Mouse (Mus musculus) regulatory T cell (primary cell): ENCODE measurements around the gene 1810046K07Rik.

Experiments
- in situ Hi-C: fragments of 300-600 bp; cut with MboI, MseI; formaldehyde crosslinking; loops from one replicate; pipeline ENCODE4 v1.15.1; 2025; ENCODE audit warnings: high pct_unique_total_duplicates

Gene 1810046K07Rik

GRCm38 (mm10) chr9:51328731-51329130, at the start of gene 1810046K07Rik:
1810046K07Rik (minus strand) TSS chr9:51328917.
- in situ Hi-C loops, result no loop called here

- in situ Hi-C loops, result loop anchor here (25.0 kb wide), 1 partner anchor 743 kb away; no protein-coding TSS in a partner anchor
These were observed 40.8 kb upstream of the 1810046K07Rik start for GRCm38 (mm10) chr9:51369560-51369959.

- in situ Hi-C loops, result loop anchor here (25.0 kb wide), 1 partner anchor 745 kb away; no protein-coding TSS in a partner anchor
These were observed 38.4 kb upstream of the 1810046K07Rik start for GRCm38 (mm10) chr9:51367124-51367523.

GRCm38 (mm10) chr9:51364059-51364458, 35.3 kb upstream of the 1810046K07Rik start:
- in situ Hi-C loops, result loop anchor here (25.0 kb wide), 1 partner anchor 748 kb away; no protein-coding TSS in a partner anchor

GRCm38 (mm10) chr9:51353511-51353910, 24.8 kb upstream of the 1810046K07Rik start:
- in situ Hi-C loops, result loop anchor here (25.0 kb wide), 1 partner anchor 759 kb away; no protein-coding TSS in a partner anchor

- in situ Hi-C loops, result loop anchor here (25.0 kb wide), 1 partner anchor 759 kb away; no protein-coding TSS in a partner anchor
These were observed 24.2 kb upstream of the 1810046K07Rik start for GRCm38 (mm10) chr9:51352896-51353295.

GRCm38 (mm10) chr9:51349422-51349821, 20.7 kb upstream of the 1810046K07Rik start:
- in situ Hi-C loops, result no loop called here

GRCm38 (mm10) chr9:51345768-51346167, 17.1 kb upstream of the 1810046K07Rik start:
- in situ Hi-C loops, result no loop called here

GRCm38 (mm10) chr9:51335294-51336010, 6.7 kb upstream of the 1810046K07Rik start:
- in situ Hi-C loops, result loop anchor here (5.0 kb wide), 1 partner anchor 567 kb away; no protein-coding TSS in a partner anchor

- in situ Hi-C loops, result no loop called here
These were observed 2.9 kb upstream of the 1810046K07Rik start for GRCm38 (mm10) chr9:51331449-51332238.

- in situ Hi-C loops, result no loop called here
These were observed 1.2 kb downstream of the 1810046K07Rik start for GRCm38 (mm10) chr9:51327555-51327903.

GRCm38 (mm10) chr9:51326619-51327554, 1.8 kb downstream of the 1810046K07Rik start:
- in situ Hi-C loops, result no loop called here

GRCm38 (mm10) chr9:51324406-51325065, 4.2 kb downstream of the 1810046K07Rik start:
- in situ Hi-C loops, result no loop called here

GRCm38 (mm10) chr9:51320096-51320495, 8.6 kb downstream of the 1810046K07Rik start:
- in situ Hi-C loops, result no loop called here

GRCm38 (mm10) chr9:51318246-51318645, 10.5 kb downstream of the 1810046K07Rik start:
- in situ Hi-C loops, result no loop called here

GRCm38 (mm10) chr9:51317322-51317721, 11.4 kb downstream of the 1810046K07Rik start:
- in situ Hi-C loops, result no loop called here

- in situ Hi-C loops, result no loop called here
These were observed 13.2 kb downstream of the 1810046K07Rik start for GRCm38 (mm10) chr9:51315402-51316063.

- in situ Hi-C loops, result no loop called here
These were observed 16.0 kb downstream of the 1810046K07Rik start for GRCm38 (mm10) chr9:51312554-51313317.

- in situ Hi-C loops, result no loop called here
These were observed 18.2 kb downstream of the 1810046K07Rik start for GRCm38 (mm10) chr9:51310515-51310914.
